Mouse (Mus musculus): ENCODE measurements around the gene Wfikkn1.
"Not testable (repeated sequence)": the region's sequence is repeated elsewhere in the genome, so short reads cannot be mapped to it uniquely, and the experiment has no call there.

The Wfikkn1 gene

DNA sequence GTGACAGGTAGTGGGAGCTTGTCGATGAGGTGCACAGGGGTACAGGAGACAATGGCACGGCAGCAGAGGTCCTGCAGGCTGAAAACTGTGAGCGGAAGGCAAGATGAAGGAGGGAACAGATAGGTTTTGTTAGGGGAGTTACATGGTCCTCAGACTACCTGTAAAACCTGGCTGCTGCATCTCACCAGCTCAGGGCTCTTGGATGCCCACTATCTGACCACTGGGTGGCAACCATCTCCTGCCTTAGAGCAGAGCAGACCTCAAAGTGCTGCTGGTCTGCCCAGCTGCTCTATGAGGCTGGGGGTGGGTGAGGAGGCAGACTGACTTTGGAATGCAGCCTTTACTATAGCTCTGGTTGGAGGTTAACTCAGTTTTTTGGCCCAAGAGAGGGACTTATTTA is 3.2 kb upstream of the Wfikkn1 start:
- DNase-seq (ENCODE audit: low read depth): no peak

DNA sequence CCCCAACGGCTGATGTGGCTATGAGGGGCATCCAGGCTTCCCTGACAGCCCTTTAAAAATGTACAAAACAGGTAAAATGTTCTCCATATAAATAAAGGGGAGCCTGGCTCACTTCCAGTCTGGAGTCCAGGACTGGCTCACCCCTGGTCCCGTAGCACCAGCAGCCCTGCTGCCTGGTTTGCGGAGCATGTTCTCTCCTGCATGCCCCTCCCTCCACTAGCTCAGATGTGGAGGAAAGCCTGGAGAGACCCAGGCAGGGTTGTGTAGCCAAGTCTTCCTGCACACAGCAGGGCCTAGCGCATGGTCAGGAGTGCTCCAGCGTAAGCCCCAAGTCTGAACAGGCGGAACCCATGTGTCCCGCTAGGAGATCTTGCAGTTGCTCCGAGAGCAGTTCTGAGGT is 2.6 kb upstream of the Wfikkn1 start:
- no peak for DNase-seq (ENCODE audit: low read depth)

DNA sequence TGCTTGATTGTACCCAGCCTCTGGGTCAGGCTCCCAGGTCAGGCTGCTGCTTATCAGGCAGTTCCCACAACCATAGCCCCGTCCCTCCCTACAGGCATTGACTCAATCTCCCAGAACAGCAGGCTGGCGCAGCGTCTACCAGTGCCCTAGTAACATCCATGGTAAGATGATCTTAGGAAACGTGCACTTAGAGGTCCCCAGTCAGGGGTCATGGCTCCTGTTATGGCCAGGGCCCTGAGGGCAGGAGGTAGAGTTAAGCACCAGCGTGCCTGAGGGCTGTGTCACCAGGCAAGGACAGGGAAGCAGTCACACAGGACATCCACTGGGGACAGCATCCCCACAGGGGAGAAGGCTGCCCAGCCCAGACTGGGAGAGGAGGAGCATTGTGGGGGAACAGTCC is 1.6 kb upstream of the Wfikkn1 start:
- DNase-seq (ENCODE audit: low read depth): no peak

DNA sequence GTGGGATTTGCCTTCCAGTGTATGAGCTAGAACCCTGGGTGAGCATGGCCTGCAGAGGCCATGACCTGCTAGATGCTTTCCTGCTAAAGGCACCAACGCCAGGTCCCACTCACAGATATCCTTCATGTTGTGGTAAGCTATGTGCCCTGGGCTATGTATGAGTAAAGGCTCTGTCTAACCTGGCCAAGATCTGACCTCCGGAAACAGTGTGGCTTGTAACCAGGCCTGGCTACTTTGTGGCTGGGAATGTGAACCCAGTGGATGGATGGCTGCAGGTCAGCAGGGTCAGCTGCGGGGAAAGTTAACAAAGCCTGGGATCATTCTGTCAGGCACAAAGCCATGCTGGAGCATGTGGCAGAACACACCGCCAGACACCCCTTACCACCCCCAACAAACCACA is 1.0 kb upstream of the Wfikkn1 start:
- no peak for DNase-seq (ENCODE audit: low read depth)

DNA sequence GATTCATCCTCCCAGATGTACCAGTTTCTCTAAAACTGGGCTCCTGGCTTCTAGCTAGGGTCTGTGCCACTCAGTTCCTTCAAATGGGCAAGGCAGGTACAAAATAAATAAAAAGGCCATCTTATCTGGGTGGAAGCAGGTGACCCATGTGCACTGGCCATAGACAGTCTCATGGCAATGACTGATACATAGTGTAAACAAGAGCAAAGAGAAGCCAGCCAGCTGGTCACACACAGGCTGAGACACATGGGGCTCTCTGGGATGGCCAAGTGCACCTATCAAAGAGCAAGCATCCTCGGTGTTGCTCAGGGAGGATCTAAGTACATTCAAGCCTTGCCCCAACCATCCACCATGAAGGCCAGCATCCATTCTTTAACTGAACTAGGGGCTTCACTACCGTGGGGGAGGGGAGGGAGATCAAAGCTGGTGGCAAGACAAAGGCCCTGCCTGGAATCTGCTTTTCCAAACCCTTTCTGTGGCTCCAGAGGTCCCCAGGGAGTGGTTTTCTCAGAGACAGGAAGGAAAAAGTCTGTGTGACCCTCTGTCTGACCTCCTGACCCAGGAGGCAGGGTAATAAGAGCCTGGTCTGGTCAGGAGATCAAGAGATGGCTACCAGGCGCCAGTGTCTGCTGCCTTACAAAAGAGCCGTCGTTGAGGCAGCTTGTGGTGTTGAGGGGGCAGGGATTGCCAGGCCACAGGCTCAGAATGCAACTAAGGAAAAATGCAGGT is 419 bp upstream of the Wfikkn1 start:
- no peak for DNase-seq (ENCODE audit: low read depth)

DNA sequence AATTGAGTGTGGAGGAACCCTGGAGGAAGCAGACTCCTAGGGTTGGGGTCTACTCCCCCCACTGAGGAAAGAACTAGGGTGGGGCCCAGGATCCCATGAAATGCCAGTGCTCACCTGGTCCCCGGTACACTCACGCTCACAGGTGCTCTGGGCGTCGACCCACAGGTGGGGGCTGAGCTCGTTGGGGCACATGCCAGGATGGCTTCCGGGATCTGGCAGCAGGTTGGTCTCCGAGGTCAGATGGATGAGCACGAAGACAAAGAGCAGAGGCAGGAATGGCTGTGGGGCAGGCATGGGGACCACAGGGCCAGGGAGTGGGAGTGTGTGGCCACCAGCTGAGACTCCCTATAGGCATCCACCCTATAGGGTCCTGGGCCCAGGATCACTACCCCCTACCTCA is 908 bp downstream of the Wfikkn1 start:
- no peak for DNase-seq (ENCODE audit: low read depth)

DNA sequence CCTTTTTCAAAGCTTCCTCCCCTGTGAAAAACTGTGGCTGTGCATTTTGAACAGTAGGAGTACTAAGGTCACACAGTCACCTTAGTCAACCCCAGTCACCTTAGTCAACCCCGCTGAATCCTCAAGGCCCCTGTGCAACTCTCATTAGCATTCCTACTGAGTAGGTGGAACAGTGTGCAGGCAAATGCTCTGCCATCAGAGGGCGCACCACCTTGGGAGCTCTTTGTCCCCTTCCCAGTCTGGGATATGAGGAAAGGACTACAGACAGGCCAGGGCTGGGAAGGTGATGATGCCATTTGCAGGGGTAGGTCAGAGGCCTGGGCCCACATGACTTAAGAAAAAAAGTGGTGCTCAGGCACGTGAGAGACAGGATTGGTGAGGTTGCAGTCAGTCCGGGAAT is 1.4 kb downstream of the Wfikkn1 start:
- DNase-seq (ENCODE audit: low read depth): no peak

DNA sequence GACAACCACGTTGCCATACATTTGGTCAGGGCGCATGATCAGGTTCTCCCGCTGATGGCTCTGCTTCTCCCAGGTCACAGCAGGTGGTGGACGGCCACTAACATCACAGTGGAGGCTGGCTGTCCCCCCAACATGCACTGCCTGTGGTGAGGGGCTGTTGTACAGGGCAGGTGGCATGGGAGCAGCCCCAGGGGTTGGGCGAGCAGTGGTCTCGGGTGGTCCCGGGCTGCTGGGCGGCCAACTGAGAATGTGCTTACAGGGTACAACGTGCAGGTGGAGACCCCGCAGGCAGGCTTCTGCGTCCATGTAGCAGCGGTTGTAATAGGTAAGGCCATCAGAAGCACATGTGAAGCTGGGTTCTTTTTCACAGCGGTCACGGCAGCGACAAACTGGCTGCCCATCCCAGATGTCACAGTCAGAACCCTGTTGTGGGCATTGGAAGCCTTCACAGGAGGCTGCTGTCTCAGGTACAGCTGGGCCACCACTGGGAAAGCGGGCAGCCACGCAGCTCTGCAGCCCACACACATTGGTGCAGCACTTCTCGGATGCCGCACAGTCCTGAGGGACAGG is 2.0 kb downstream of the Wfikkn1 start:
- no peak for DNase-seq (ENCODE audit: low read depth)

DNA sequence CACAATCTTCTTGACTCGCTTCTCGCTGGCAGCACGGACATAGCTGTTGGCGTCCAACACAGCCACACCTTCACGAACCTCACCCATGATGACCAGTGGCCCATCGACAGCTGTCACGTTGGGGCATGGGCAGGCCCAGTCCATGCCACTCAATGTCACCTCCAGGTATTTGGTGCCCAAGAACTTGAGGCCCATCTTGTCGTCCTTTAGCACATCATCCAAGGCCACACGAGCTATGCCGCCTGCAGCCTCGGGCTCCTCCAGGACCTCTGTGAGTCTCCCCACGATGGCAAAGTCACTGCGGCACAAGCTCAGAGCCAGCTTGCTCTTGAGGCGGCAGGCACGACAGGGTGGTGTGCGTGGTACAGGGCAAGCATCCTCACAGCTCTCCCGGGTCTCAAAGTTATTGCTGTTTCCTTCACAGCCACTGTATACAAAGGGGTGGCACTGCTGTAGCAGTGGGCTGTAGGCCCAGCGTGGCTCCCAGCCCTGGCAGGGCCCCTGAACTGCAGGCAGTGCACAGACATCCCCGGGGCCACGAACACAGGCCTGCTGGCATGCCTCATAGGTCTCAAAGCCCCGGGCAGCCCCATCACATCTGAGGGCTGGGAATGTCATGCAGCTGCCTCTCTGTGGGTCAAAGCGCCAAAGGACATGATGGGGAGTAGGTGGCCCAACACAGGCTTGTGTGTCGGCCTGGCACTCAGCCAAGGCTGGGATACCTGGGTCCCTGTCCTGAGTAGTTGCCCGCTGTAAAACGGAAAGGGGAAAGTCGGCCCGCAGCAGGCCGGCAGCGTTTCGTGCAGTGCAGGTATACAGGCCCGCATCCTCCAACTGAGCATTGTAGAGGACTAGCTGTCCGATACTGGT is 2.7 kb downstream of the Wfikkn1 start:
- no peak for DNase-seq (ENCODE audit: low read depth)

DNA sequence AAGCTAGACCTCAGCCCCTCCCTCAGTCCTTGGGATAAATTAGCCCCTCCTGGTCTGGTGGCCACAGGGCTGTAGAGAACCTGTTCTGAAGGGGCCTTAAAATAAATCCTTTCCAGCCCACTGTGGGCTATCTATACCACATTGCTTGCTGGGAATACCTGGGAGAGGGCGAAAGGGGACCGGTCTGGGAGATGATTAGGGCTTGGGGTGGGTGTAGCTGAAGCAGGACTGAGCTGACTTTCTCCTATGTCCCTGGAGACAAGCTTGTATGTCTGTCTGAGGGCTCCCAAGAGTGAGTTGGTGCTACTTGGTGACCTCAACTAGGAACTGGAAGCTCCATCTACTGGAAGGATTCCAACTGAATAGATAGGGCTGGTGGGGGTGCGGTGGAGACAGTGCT is 3.6 kb downstream of the Wfikkn1 start:
- DNase-seq (ENCODE audit: low read depth): no peak

DNA sequence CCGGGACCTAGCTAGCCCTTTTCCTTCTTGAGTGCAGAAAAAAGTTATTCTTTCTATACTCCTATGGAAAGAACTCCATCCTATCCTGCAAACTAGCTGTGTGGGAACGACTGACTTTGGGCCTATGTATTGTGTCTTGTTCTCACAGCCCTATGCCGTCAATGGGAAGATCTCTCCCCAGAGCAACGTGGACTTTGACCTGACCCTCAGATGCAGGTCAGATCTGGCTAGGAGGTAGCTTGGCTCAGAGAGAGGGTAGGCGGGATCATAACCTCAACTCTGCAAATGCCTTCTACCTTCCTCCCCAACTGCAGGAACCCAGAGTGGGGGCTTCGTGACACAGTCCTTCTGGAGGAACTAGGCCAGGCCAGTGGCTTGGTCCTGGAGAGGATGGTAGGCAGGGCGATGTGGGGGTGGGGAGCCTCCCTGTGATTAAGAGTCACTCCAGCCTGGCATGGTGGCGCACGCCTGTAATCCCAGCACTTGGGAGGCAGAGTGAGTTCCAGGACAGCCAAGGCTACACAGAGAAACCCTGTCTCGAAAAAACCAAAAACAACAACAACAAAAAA is 4.2 kb downstream of the Wfikkn1 start:
- no peak for DNase-seq (ENCODE audit: low read depth)

DNA sequence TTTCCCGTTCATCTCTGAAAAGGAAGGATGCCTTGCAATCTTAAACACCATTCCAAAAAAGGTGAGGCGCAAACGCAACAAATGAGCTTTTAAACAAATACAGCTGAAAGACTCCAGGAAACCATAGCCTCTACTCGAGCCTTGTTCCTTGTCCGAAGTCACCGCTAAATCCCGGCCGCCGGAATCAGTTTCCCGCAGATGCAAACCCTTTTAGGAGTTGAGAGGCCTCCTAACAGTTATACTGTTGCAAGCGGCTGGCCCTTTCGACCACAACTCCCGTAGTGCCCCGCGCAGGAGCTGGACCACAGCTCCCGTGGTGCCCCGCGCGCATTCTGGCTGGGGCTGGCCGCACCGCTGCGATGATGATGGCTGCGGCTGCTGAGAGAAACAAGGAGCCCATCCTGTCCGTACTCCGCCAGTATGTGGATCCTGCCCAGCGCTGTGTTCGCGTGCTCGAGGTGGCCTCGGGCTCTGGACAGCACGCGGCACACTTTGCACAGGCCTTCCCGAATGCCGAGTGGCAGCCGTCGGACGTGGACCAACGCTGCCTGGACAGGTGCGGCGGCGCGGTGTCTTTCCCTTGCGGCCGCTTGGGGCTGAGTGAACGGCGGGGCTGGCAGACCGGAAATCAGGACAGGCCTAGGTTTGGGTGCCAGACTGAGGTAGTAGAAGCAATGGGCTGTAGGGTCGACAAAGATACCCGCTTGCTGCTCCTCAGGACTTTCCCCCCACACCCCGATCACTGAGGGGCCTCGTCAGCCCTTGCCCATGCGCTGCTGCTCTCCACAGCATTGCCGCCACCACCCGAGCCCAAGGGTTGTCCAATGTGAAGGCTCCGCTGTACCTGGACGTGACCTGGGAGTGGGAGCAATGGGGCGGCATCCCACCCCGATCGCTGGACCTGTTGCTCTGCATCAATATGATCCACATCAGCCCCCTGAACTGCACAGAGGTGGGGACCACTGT is 5.2 kb downstream of the Wfikkn1 start:
- peak; percentile 71 for DNase-seq (ENCODE audit: low read depth)

DNA sequence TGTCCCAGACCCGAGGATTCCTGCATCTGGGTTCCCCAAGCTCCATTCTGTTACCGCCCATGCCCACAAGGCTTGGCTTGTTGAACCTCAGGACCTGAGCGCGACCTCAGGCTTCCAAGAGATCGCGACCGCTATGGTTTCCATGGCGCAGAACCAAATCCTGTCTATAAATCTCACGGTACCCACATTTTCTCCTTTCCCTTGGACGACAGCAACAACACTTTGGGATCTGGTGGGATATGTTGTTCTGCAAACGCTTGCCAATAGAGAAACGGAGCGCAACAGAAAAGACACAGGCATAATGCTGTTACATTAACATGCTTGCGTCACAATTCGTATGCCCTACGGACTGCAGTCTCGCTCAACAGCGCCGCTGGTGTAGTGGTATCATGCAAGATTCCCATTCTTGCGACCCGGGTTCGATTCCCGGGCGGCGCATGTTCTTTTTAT is 5.9 kb downstream of the Wfikkn1 start, which contains the start of gene Mettl26:
Gene Mettl26 (plus strand): TSS at position 354 of the 450 bp plus-strand sequence.
- DNase-seq (ENCODE audit: low read depth): peak; percentile 88

DNA sequence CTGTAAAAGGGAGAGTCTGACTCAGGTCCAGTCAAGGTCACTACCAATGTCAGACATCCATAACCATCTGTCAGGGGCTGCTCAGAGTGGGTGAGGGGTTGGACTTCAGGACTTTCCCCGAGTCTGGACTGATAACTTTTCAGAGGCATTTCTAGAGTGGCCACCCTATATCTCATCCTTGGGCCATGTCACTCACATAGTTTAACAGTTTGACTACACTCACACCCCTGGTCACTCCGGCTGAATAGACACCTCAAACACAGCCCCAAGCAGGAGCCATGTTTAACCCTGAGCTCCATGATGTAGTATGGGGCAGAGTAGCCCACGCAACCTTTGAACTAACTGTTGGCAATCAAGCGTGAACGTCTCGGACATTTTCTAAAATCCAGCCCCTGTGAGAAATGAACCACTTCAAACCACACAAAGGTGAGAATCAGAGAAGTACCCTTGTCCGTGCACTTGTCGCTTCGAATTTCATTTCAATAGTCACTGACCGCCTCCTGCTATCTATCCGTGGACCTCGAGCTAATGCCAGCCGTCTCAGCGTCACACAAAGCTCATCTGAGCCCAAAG is 6.4 kb downstream of the Wfikkn1 start:
- no peak for DNase-seq (ENCODE audit: low read depth)

DNA sequence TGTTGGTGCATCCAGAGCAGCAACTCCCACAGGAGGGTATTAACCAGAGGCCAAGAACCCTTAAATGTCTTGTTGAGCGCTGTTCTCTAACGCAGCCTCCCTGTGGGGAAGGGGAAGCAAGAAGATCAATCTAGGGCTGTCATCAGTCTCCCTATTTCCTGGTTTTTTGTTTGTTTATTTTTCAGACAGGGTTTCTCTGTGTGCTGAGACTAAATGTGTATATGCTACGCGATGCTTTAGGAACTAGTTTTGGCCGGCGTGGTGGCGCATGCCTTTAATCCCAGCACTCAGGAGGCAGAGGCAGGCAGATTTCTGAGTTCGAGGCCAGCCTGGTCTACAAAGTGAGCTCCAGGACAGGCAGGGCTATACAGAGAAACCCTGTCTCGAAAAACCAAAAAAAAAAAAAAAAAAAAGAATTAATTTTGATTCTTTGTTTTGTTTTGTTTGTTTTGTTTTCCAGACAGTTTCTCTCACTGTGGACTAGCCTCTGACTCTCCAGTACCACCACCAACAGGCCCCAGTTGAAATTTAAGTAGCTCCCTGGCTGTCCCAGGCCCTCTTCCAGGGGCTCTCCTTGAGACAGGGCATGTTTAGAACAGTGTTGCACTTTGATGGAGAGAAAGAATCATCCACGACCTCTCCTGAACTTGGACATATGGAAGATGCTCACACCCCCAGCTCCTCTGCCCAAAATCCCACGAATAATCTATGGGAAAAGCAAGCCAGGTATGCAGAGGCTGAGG is 7.1 kb downstream of the Wfikkn1 start:
- DNase-seq (ENCODE audit: low read depth): no peak

DNA sequence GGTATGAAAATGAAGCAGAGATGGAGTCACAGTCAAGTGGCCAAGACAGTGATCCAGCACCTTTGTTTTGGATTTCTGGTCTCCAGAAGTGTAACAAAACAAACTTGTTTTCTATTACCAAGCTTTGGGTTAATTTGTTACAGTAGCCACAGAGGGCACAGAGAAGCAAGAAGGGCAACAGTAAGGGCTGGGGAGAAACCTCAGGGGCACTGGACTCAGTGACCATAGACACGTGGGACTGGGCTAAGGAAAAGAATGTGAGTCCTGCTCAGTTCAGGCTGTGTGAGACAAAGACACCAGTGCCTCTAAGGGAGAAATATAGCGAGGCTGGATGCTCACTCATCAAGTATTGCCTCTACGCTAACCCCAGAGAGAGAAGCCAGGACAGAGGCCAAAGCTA is 8.0 kb downstream of the Wfikkn1 start:
- DNase-seq (ENCODE audit: low read depth): no peak

DNA sequence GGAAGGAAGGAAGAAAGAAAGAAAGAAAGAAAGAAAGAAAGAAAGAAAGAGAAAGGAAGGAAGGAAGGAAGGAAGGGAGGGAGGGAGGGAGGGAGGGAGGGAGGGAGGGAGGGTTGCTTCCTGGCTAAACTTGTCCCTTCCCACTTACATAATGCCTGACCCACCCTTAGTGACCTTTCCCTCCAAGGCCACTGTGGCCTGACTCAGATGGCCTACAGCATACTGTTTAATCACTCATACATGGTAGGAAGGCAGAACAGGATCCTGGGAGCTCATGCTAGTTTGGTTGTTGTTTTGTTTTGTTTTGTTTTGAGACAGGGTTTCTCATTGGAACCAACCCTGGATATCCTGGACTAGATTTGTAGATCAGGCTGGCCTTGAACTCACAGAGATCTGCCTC is 9.1 kb downstream of the Wfikkn1 start:
- DNase-seq (ENCODE audit: low read depth): not testable (repeated sequence)

DNA sequence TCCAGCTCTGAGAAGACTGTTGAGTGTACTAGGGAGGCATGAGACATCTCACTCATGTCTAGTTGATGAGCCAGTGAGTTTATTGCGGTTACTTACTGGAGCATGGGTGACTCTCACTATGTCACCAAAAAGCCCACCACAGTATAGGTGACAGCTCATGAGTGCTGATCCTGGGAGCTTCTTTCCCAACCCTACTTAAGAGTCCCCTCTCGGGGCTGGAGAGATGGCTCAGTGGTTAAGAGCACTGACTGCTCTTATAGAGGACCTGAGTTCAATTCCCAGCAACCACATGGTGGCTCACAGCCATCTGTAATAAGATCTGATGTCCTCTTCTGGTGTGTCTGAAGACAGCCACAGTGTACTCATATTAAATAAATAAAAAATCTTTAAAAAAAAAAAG is 10.7 kb downstream of the Wfikkn1 start:
- DNase-seq (ENCODE audit: low read depth): no peak

DNA sequence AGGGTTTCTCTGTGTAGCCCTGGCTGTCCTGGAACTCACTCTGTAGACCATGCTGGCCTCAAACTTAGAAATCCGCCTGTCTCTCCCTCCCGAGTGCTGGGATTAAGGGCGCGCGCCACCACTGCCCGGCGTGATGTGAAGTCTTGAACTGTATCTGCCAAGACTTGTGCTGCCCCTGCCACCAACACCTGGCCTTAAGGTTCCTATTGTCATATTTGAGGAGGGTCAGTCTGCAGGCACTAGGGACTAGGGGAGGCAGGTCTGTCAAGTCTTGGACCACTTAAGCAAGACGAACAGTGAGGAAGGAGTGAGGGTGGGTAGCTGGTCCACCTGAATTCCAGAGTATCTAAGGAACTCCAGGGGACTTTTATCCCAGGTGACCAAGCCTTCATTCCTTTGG is 11.2 kb downstream of the Wfikkn1 start:
- no peak for DNase-seq (ENCODE audit: low read depth)

DNA sequence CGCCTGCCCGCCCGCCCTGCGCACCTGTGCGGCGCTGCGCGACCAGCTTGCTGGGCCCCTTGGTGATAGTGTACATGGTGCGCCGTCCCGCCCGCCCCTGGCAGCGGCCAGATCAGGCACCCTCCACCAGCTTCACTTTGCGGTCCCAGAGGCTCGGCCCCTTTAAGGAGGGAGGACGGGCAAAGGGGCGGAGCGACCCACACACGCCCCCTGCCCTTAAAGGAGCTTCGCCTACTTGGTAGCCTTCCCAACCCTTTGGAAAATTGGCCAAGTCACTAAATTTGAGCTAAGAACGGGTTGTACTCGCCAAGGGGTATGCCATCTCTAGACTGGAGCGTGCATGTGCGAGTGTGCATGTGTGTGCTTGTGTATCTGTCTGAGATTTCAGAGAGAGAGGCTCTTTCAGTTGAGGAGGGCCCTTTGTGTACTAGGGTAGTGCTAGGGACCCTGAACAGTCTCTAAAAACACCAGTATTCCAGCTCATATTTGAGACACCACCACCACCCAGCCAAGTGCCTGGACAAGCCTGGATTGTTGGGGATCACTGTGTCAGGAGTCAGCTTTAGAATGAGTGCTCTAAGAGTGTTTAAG is 12.0 kb downstream of the Wfikkn1 start, which contains the start of gene Mcrip2:
Gene Mcrip2 (minus strand): TSS at position 164 of the 591 bp plus-strand sequence.
- peak; percentile 64 for DNase-seq (ENCODE audit: low read depth)
